In genomic region chr8:83955106-83955957, GRCm38 (mm10) we compare ENCODE assay signal across 8 mouse cellular contexts. TPM values are rescaled to one million over a fixed set of nuclear protein-coding genes. Genes with fewer than 3 reads are reported as not detected.
A peak's percentile ranks its signal among the peaks of the same experiment; 100 is the strongest.
DNase-seq lines count a peak whose midpoint lies in the region; ATAC-seq and TF ChIP-seq lines count a peak whose summit lies in the region.

Gene Gm10644, minus strand, starts transcription at chr8:83955205.
Gene Asf1b, plus strand, starts transcription at chr8:83955507.

- peaks cover 14% of the 10 kb centered on the region for H3K36me3 ChIP-seq in C2C12 (ENCODE audit: control insufficient read depth, insufficient read depth)
- peaks cover 28% of the 10 kb centered on the region for H3K36me3 ChIP-seq in erythroblast, embryonic 14.5 days (ENCODE audit: control insufficient read depth)
- H3K36me3 ChIP-seq in heart, embryonic 11.5 days (ENCODE audit: control insufficient read depth, insufficient read depth, low read length): no peaks in the 10 kb centered on the region
- no peaks in the 10 kb centered on the region for H3K36me3 ChIP-seq in kidney, embryonic 16.5 days (ENCODE audit: insufficient read depth, low read length)
- no peaks in the 10 kb centered on the region for H3K36me3 ChIP-seq in liver, adult 2 months (ENCODE audit: control insufficient read depth, insufficient read depth, low read length)
- no peaks in the 10 kb centered on the region for H3K36me3 ChIP-seq in myocyte (ENCODE audit: control insufficient read depth, insufficient read depth)
- no peaks in the 10 kb centered on the region for H3K36me3 ChIP-seq in splenic B cell, adult 2 months (ENCODE audit: control insufficient read depth, insufficient read depth, low read length, poor library complexity, severe bottlenecking)

- H3K27me3 ChIP-seq in C2C12 (ENCODE audit: control insufficient read depth, insufficient read depth, insufficient read length) (no peaks in the 10 kb centered on the region), myocyte (ENCODE audit: control insufficient read depth, insufficient read depth, insufficient read length) (no peaks in the 10 kb centered on the region)
- H3K27me3 ChIP-seq in erythroblast, embryonic 14.5 days (ENCODE audit: control insufficient read depth): peaks cover 6% of the 10 kb centered on the region
- no peaks in the 10 kb centered on the region for H3K27me3 ChIP-seq in heart, embryonic 11.5 days (ENCODE audit: control insufficient read depth, insufficient read depth, low read length)
- H3K27me3 ChIP-seq in kidney, embryonic 16.5 days (ENCODE audit: insufficient read depth, low read length): no peaks in the 10 kb centered on the region
- no peaks in the 10 kb centered on the region for H3K27me3 ChIP-seq in liver, adult 2 months (ENCODE audit: control insufficient read depth, insufficient read depth, low read length)
- no peaks in the 10 kb centered on the region for H3K27me3 ChIP-seq in splenic B cell, adult 2 months (ENCODE audit: control insufficient read depth, insufficient read depth, low read length, poor library complexity, severe bottlenecking)

- no peak for TF ChIP-seq POLR2A in brain, embryonic 14.5 days (IDR thresholded peaks at IDR 0.05; ENCODE audit: borderline replicate concordance, extremely low read depth, insufficient read depth, insufficient read length, poor library complexity, severe bottlenecking)
- TF ChIP-seq POLR2A in liver, adult 2 months (IDR thresholded peaks at IDR 0.05; ENCODE audit: extremely low read depth, insufficient read depth, low read length): peak; percentile 64; the same call in 1 of the 2 replicates
- TF ChIP-seq POLR2A in myocyte (IDR thresholded peaks at IDR 0.05; ENCODE audit: insufficient read length, low read depth): peak; percentile 84

- peaks cover 33% of the 10 kb centered on the region for H3K4me1 ChIP-seq in erythroblast, embryonic 14.5 days (ENCODE audit: control insufficient read depth)
- peaks cover 13% of the 10 kb centered on the region for H3K4me1 ChIP-seq in heart, embryonic 11.5 days (ENCODE audit: control insufficient read depth, insufficient read depth, low read length)
- peaks cover 18% of the 10 kb centered on the region for H3K4me1 ChIP-seq in kidney, embryonic 16.5 days (ENCODE audit: insufficient read depth, low read length)
- 0 out of 2 replicates have a peak, but pooled peaks cover 1% of the 10 kb centered on the region for H3K4me1 ChIP-seq in liver, adult 2 months (ENCODE audit: control insufficient read depth, insufficient read depth, low read length)

- DNase-seq in brain, embryonic 14.5 days (ENCODE audit: low read depth): peak; percentile 100
- peak; percentile 99 for DNase-seq in liver, adult 2 months (ENCODE audit: extremely low read depth, low read depth, low spot score)
- DNase-seq in splenic B cell, adult 2 months (ENCODE audit: low read depth, low spot score): peak; percentile 98

- H3K4me3 ChIP-seq in C2C12 (ENCODE audit: insufficient read depth, poor library complexity, severe bottlenecking) (peak within 1 kb of the TSS; percentile 66), myocyte (peak within 1 kb of the TSS; percentile 59)
- peak within 1 kb of the TSS; percentile 100 for H3K4me3 ChIP-seq in erythroblast, embryonic 14.5 days (replicated peaks)
- peak within 1 kb of the TSS; percentile 80 for H3K4me3 ChIP-seq in heart, embryonic 11.5 days (ENCODE audit: low read depth, low read length)
- H3K4me3 ChIP-seq in kidney, embryonic 16.5 days (ENCODE audit: low read length): peak within 1 kb of the TSS; percentile 84
- H3K4me3 ChIP-seq in liver, adult 2 months (ENCODE audit: insufficient read depth, low read depth, low read length): peak within 1 kb of the TSS; percentile 75

- ATAC-seq in heart, embryonic 11.5 days (replicated peaks; ENCODE audit: insufficient number of reproducible peaks, low FRiP score, low TSS enrichment): peak; percentile 99
- peak; percentile 100 for ATAC-seq in kidney, embryonic 16.5 days (ENCODE audit: low FRiP score, low TSS enrichment)

- peak within 1 kb of the TSS; percentile 85 for H3K4me2 ChIP-seq in heart, embryonic 11.5 days
- peak within 1 kb of the TSS; percentile 85 for H3K4me2 ChIP-seq in kidney, embryonic 16.5 days (replicated peaks; ENCODE audit: low read depth, low read length)
- H3K4me2 ChIP-seq in myocyte (ENCODE audit: low read depth): peak within 1 kb of the TSS; percentile 82

- H3K9ac ChIP-seq in heart, embryonic 11.5 days (ENCODE audit: low read depth, low read length): peak within 1 kb of the TSS; percentile 74
- peak within 1 kb of the TSS; percentile 72 for H3K9ac ChIP-seq in kidney, embryonic 16.5 days (replicated peaks; ENCODE audit: low read length)
- peak within 1 kb of the TSS; percentile 75 for H3K9ac ChIP-seq in liver, adult 2 months (ENCODE audit: low read depth, low read length)

- H3K27ac ChIP-seq in heart, embryonic 11.5 days (ENCODE audit: low read depth, low read length): no peak within 1 kb of the TSS
- no peak within 1 kb of the TSS for H3K27ac ChIP-seq in kidney, embryonic 16.5 days (ENCODE audit: low read length)
- H3K27ac ChIP-seq in liver, adult 2 months (replicated peaks; ENCODE audit: insufficient read depth, low read depth, low read length): peak within 1 kb of the TSS; percentile 89

- no peaks in the 10 kb centered on the region for H3K9me3 ChIP-seq in erythroblast, embryonic 14.5 days (ENCODE audit: control insufficient read depth, low read length)
- no peaks in the 10 kb centered on the region for H3K9me3 ChIP-seq in heart, embryonic 11.5 days (replicated peaks; ENCODE audit: control insufficient read depth, low read length)
- no peaks in the 10 kb centered on the region for H3K9me3 ChIP-seq in kidney, embryonic 16.5 days (ENCODE audit: low read length)

- peaks cover 25% of the 10 kb centered on the region for H3K79me3 ChIP-seq in C2C12 (ENCODE audit: low read depth)

- peak within 1 kb of the TSS; percentile 72 for H3ac ChIP-seq in C2C12 (ENCODE audit: control insufficient read depth, insufficient read length, low read depth)
- peak within 1 kb of the TSS; percentile 5 for H3ac ChIP-seq in myocyte (ENCODE audit: control insufficient read depth, insufficient read length)

- WGBS in heart, embryonic 11.5 days (ENCODE audit: insufficient replicate concordance): under 1% methylated on average over 75 of the region's 75 CpGs
- WGBS in kidney, embryonic 16.5 days: under 1% methylated on average over 75 of the region's 75 CpGs
- WGBS in liver, adult 2 months: under 1% methylated on average over 75 of the region's 75 CpGs

- H3K79me2 ChIP-seq in C2C12 (ENCODE audit: control insufficient read depth, insufficient read depth): peaks cover 48% of the 10 kb centered on the region
- H3K79me2 ChIP-seq in liver, adult 2 months (ENCODE audit: control insufficient read depth, insufficient read depth, low read length): no peaks in the 10 kb centered on the region
- H3K79me2 ChIP-seq in myocyte (ENCODE audit: control insufficient read depth, insufficient read depth): peaks cover 25% of the 10 kb centered on the region

- TF ChIP-seq CTCF in C2C12 (IDR thresholded peaks at IDR 0.05; ENCODE audit: control insufficient read depth, insufficient read depth, insufficient read length): peak; percentile 96
- peak; percentile 82 for TF ChIP-seq CTCF in brain, embryonic 14.5 days (IDR thresholded peaks at IDR 0.05; ENCODE audit: borderline replicate concordance, extremely low read depth, insufficient read depth, insufficient read length)
- peak; percentile 86 for TF ChIP-seq CTCF in liver, adult 2 months (IDR thresholded peaks at IDR 0.05; ENCODE audit: low read depth, low read length)

TF ChIP-seq in C2C12, 6 proteins besides CTCF, POLR2A, EP300 and RAD21:
- TF ChIP-seq FOSL1 (IDR thresholded peaks at IDR 0.05; ENCODE audit: insufficient read depth, low read length, poor library complexity, severe bottlenecking) (no peak), MYOG (IDR thresholded peaks at IDR 0.05; ENCODE audit: control insufficient read depth, extremely low read depth, insufficient read length) (no peak), USF1 (IDR thresholded peaks at IDR 0.05; ENCODE audit: low read depth) (no peak), MAX (IDR thresholded peaks at IDR 0.05) (peak; percentile 38), CEBPB (IDR thresholded peaks at IDR 0.05; ENCODE audit: low read depth) (no peak), MYOD1 (IDR thresholded peaks at IDR 0.05; ENCODE audit: control insufficient read depth, insufficient read length, low read depth) (no peak)

TF ChIP-seq in myocyte, 11 proteins besides CTCF, POLR2A, EP300 and RAD21:
- TF ChIP-seq POLR2AphosphoS2 (IDR thresholded peaks at IDR 0.05; ENCODE audit: insufficient read length, low read depth) (peak; percentile 79), MYOD1 (IDR thresholded peaks at IDR 0.05; ENCODE audit: control insufficient read depth in 1 of 3, insufficient read length in 2 of 3, low read depth in 2 of 3) (no peak), E2F4 (IDR thresholded peaks at IDR 0.05; ENCODE audit: insufficient read depth) (peak; percentile 95)

RNA-seq across cellular contexts. Expression of gene Gm10644, which starts in this region (rescaled TPM):
- polyA plus RNA-seq in C2C12 (2012; fragmentation: generic; extraction: Trizol) (0.08 TPM), myocyte (2012; fragmentation: generic; extraction: Trizol) (0.11 TPM)
- polyA plus RNA-seq in brain, embryonic 14.5 days (2012; rRNA removed): 0.62 and 0.77 TPM in 2 replicates
- polyA plus RNA-seq in erythroblast, embryonic 14.5 days (2012): not detected in 2 replicates
- polyA plus RNA-seq in heart, embryonic 11.5 days (2014; fragmentation: Nextera tagmentation; extraction: Ambion mirVana): 0.58 and 0.76 TPM in 2 replicates
- 0.85 and 1.0 TPM in 2 replicates for polyA plus RNA-seq in kidney, embryonic 16.5 days (2015; fragmentation: Nextera tagmentation; extraction: Ambion mirVana)
- total RNA-seq in liver, adult 2 months (2014; rRNA removed): 1.8 and 2.0 TPM in 2 replicates
- 4.0 and 4.3 TPM in 2 replicates for polyA plus RNA-seq in liver, adult 2 months (2012; rRNA removed)

RNA-seq across cellular contexts. Expression of gene Asf1b, which starts in this region (rescaled TPM):
- polyA plus RNA-seq in C2C12 (2012; fragmentation: generic; extraction: Trizol) (140 TPM), myocyte (2012; fragmentation: generic; extraction: Trizol) (36.8 TPM)
- polyA plus RNA-seq in brain, embryonic 14.5 days (2012; rRNA removed): 20.3 and 31.9 TPM in 2 replicates
- 56.4 and 58.6 TPM in 2 replicates for polyA plus RNA-seq in erythroblast, embryonic 14.5 days (2012)
- 69.4 and 72.2 TPM in 2 replicates for polyA plus RNA-seq in heart, embryonic 11.5 days (2014; fragmentation: Nextera tagmentation; extraction: Ambion mirVana)
- 58.2 and 65.1 TPM in 2 replicates for polyA plus RNA-seq in kidney, embryonic 16.5 days (2015; fragmentation: Nextera tagmentation; extraction: Ambion mirVana)
- 0.37 and 1.1 TPM in 2 replicates for total RNA-seq in liver, adult 2 months (2014; rRNA removed)
- polyA plus RNA-seq in liver, adult 2 months (2012; rRNA removed): 0.86 and 1.4 TPM in 2 replicates
